Mouse (Mus musculus): Measurements from ENCODE around the gene Abhd2.

Gene Abhd2

GRCm38 (mm10) chr7:79294449-79294980, 21.5 kb downstream of the Abhd2 start:
- DNase-seq, result no peak

- no peak for DNase-seq
These were observed 22.3 kb downstream of the Abhd2 start for GRCm38 (mm10) chr7:79295196-79295826.

- DNase-seq, result no peak
These were observed 25.7 kb downstream of the Abhd2 start for GRCm38 (mm10) chr7:79298681-79299080.

- DNase-seq, result no peak
These were observed 26.5 kb downstream of the Abhd2 start for GRCm38 (mm10) chr7:79299548-79299947.

GRCm38 (mm10) chr7:79300432-79301151, 27.6 kb downstream of the Abhd2 start:
- DNase-seq, result peak; percentile 42

- DNase-seq, result no peak
These were observed 29.1 kb downstream of the Abhd2 start for GRCm38 (mm10) chr7:79302145-79302544.

GRCm38 (mm10) chr7:79302586-79302985, 29.6 kb downstream of the Abhd2 start:
- no peak for DNase-seq

- no peak for DNase-seq
These were observed 30.3 kb downstream of the Abhd2 start for GRCm38 (mm10) chr7:79303183-79303761.

- DNase-seq, result no peak
These were observed 35.5 kb downstream of the Abhd2 start for GRCm38 (mm10) chr7:79308455-79309030.

- DNase-seq, result peak; percentile 67
These were observed 36.5 kb downstream of the Abhd2 start for GRCm38 (mm10) chr7:79309247-79310190.

GRCm38 (mm10) chr7:79310191-79310555, 37.2 kb downstream of the Abhd2 start:
- no peak for DNase-seq

GRCm38 (mm10) chr7:79311420-79311988, 38.5 kb downstream of the Abhd2 start:
- no peak for DNase-seq

- no peak for DNase-seq
These were observed 39.2 kb downstream of the Abhd2 start for GRCm38 (mm10) chr7:79312246-79312645.

- DNase-seq, result peak; percentile 58
These were observed 40.6 kb downstream of the Abhd2 start for GRCm38 (mm10) chr7:79313519-79314059.

GRCm38 (mm10) chr7:79314517-79314916, 41.5 kb downstream of the Abhd2 start:
- peak; percentile 15 for DNase-seq

- DNase-seq, result no peak
These were observed 42.1 kb downstream of the Abhd2 start for GRCm38 (mm10) chr7:79315149-79315548.

GRCm38 (mm10) chr7:79316069-79316695, 43.2 kb downstream of the Abhd2 start:
- DNase-seq, result no peak

GRCm38 (mm10) chr7:79317576-79317975, 44.6 kb downstream of the Abhd2 start:
- DNase-seq, result no peak

- DNase-seq, result peak; percentile 33
These were observed 45.3 kb downstream of the Abhd2 start for GRCm38 (mm10) chr7:79318110-79318801.

GRCm38 (mm10) chr7:79323855-79324254, 50.9 kb downstream of the Abhd2 start:
- no peak for DNase-seq

GRCm38 (mm10) chr7:79328769-79329168, 55.8 kb downstream of the Abhd2 start:
- DNase-seq, result no peak

All from kidney, postnatal 10 days (tissue).